Mouse (Mus musculus) stomach, postnatal 0 days (tissue): Measurements from ENCODE around the gene Ptprq.

Source experiments
- CTCF ChIP-seq: IDR thresholded peaks from 2 replicates; pipeline ENCODE4 v1.5.1; 2016; ENCODE audit warnings: antibody characterized with exemption, low read depth, mild to moderate bottlenecking, moderate library complexity
- EP300 ChIP-seq: optimal IDR thresholded peaks from 2 replicates; pipeline ENCODE3; 2016; ENCODE audit warnings: antibody characterized with exemption

- TF ChIP-seq CTCF (no peak), EP300 (no peak)
These were observed 157.0 kb downstream of the Ptprq start for GRCm38 (mm10) chr10:107562875-107563274.
